Mouse (Mus musculus): ENCODE measurements around the gene Pou2f2. TPM values are rescaled to one million over a fixed set of nuclear protein-coding genes. Genes with fewer than 3 reads are reported as not detected.

Pou2f2 gene
- total and polyA plus RNA-seq, 2 experiments from 2014 or later, result 6.0 to 21.2 TPM

- Histone ChIP-seq H3K4me3 (ENCODE audit: low read depth, low read length) (no peak overlapping the region), H3K9ac (peak overlapping the region; percentile 18), H3K27ac (ENCODE audit: low read depth, low read length) (no peak overlapping the region), H3K4me1 (ENCODE audit: insufficient read depth) (peaks cover 27% of the 10 kb centered on the region), H3K36me3 (ENCODE audit: insufficient read depth) (peaks cover 4% of the 10 kb centered on the region; the same call in 1 of the 2 replicates), H3K4me2 (ENCODE audit: low read depth) (peak overlapping the region; percentile 15; the same call in 1 of the 2 replicates), H3K27me3 (ENCODE audit: insufficient read depth, low read length) (no peaks in the 10 kb centered on the region), H3K9me3 (ENCODE audit: low read length) (no peaks in the 10 kb centered on the region)
- ATAC-seq, result peak; percentile 28; the same call in 1 of the 2 replicates
- 6% methylated on average over 12 of the region's 18 CpGs for WGBS
- no peak for DNase-seq
- TF ChIP-seq CTCF (IDR thresholded peaks at IDR 0.05; ENCODE audit: low read depth), result no peak
These were observed 29.3 kb downstream of the Pou2f2 start for GRCm38 (mm10) chr7:25150151-25150663.

- DNase-seq (no peak), ATAC-seq (no peak)
- Histone ChIP-seq H3K27me3 (ENCODE audit: insufficient read depth, low read length) (no peaks in the 10 kb centered on the region), H3K9me3 (ENCODE audit: low read length) (no peaks in the 10 kb centered on the region), H3K4me1 (ENCODE audit: insufficient read depth) (peaks cover 4% of the 10 kb centered on the region; the same call in 1 of the 2 replicates), H3K4me3 (ENCODE audit: low read depth, low read length) (no peak overlapping the region), H3K27ac (ENCODE audit: low read depth, low read length) (no peak overlapping the region), H3K36me3 (ENCODE audit: insufficient read depth) (peaks cover 4% of the 10 kb centered on the region; the same call in 1 of the 2 replicates), H3K9ac (no peak overlapping the region), H3K4me2 (ENCODE audit: low read depth) (no peak overlapping the region)
- no peak for TF ChIP-seq CTCF (IDR thresholded peaks at IDR 0.05; ENCODE audit: low read depth)
- WGBS, result 11% methylated on average over 10 of the region's 10 CpGs
These were observed 33.6 kb downstream of the Pou2f2 start for GRCm38 (mm10) chr7:25145896-25146295.

- no peak for TF ChIP-seq CTCF (IDR thresholded peaks at IDR 0.05; ENCODE audit: low read depth)
- no peak overlapping the region for H3K4me2 ChIP-seq (ENCODE audit: low read depth)
- H3K4me1 ChIP-seq (ENCODE audit: insufficient read depth), result no peaks in the 10 kb centered on the region
- DNase-seq (no peak), ATAC-seq (no peak)
- H3K9me3 ChIP-seq (ENCODE audit: low read length), result no peaks in the 10 kb centered on the region
- 7% methylated on average over 5 of the region's 5 CpGs for WGBS
- H3K36me3 ChIP-seq (ENCODE audit: insufficient read depth), result no peaks in the 10 kb centered on the region
- H3K9ac ChIP-seq, result no peak overlapping the region
- H3K27ac ChIP-seq (ENCODE audit: low read depth, low read length), result no peak overlapping the region
- H3K27me3 ChIP-seq (ENCODE audit: insufficient read depth, low read length), result no peaks in the 10 kb centered on the region
- no peak overlapping the region for H3K4me3 ChIP-seq (ENCODE audit: low read depth, low read length)
These were observed 37.8 kb downstream of the Pou2f2 start for GRCm38 (mm10) chr7:25141761-25142160.

- Histone ChIP-seq H3K27ac (ENCODE audit: low read depth, low read length) (no peak overlapping the region), H3K9ac (no peak overlapping the region), H3K9me3 (ENCODE audit: low read length) (no peaks in the 10 kb centered on the region), H3K36me3 (ENCODE audit: insufficient read depth) (no peaks in the 10 kb centered on the region), H3K4me3 (ENCODE audit: low read depth, low read length) (no peak overlapping the region), H3K27me3 (ENCODE audit: insufficient read depth, low read length) (no peaks in the 10 kb centered on the region), H3K4me1 (ENCODE audit: insufficient read depth) (peaks cover 7% of the 10 kb centered on the region; the same call in 1 of the 2 replicates), H3K4me2 (ENCODE audit: low read depth) (no peak overlapping the region)
- no peak for TF ChIP-seq CTCF (IDR thresholded peaks at IDR 0.05; ENCODE audit: low read depth)
- DNase-seq, result no peak
- no peak for ATAC-seq
- WGBS, result 39% methylated on average over 3 of the region's 3 CpGs
These were observed 42.0 kb downstream of the Pou2f2 start for GRCm38 (mm10) chr7:25137553-25137952.

- peaks cover 7% of the 10 kb centered on the region; the same call in 1 of the 2 replicates for H3K4me1 ChIP-seq (ENCODE audit: insufficient read depth)
- DNase-seq (peak; percentile 94), ATAC-seq (peak; percentile 79)
- no peaks in the 10 kb centered on the region for H3K9me3 ChIP-seq (ENCODE audit: low read length)
- no peaks in the 10 kb centered on the region for H3K27me3 ChIP-seq (ENCODE audit: insufficient read depth, low read length)
- TF ChIP-seq CTCF (IDR thresholded peaks at IDR 0.05; ENCODE audit: low read depth), result peak; percentile 93
- H3K9ac ChIP-seq, result peak overlapping the region; percentile 50
- H3K36me3 ChIP-seq (ENCODE audit: insufficient read depth), result no peaks in the 10 kb centered on the region
- H3K4me2 ChIP-seq (ENCODE audit: low read depth), result peak overlapping the region; percentile 73
- H3K4me3 ChIP-seq (ENCODE audit: low read depth, low read length), result peak overlapping the region; percentile 36
- no peak overlapping the region for H3K27ac ChIP-seq (ENCODE audit: low read depth, low read length)
- WGBS, result 9% methylated on average over 37 of the region's 38 CpGs
These were observed 46.2 kb downstream of the Pou2f2 start for GRCm38 (mm10) chr7:25133092-25134049.

GRCm38 (mm10) chr7:25132318-25132960 lies 47.1 kb downstream of the Pou2f2 start:
- ATAC-seq, result no peak
- Histone ChIP-seq H3K4me1 (ENCODE audit: insufficient read depth) (peaks cover 7% of the 10 kb centered on the region; the same call in 1 of the 2 replicates), H3K9ac (no peak overlapping the region), H3K4me3 (ENCODE audit: low read depth, low read length) (no peak overlapping the region), H3K9me3 (ENCODE audit: low read length) (no peaks in the 10 kb centered on the region), H3K27ac (ENCODE audit: low read depth, low read length) (no peak overlapping the region), H3K27me3 (ENCODE audit: insufficient read depth, low read length) (no peaks in the 10 kb centered on the region), H3K36me3 (ENCODE audit: insufficient read depth) (no peaks in the 10 kb centered on the region), H3K4me2 (ENCODE audit: low read depth) (peak overlapping the region; percentile 73; the same call in 1 of the 2 replicates)
- 10% methylated on average over 25 of the region's 25 CpGs for WGBS
- no peak for DNase-seq
- TF ChIP-seq CTCF (IDR thresholded peaks at IDR 0.05; ENCODE audit: low read depth), result no peak
